Mouse (Mus musculus): Measurements from ENCODE around the gene Fgf10. TPM values are rescaled to one million over a fixed set of nuclear protein-coding genes. Genes with fewer than 3 reads are reported as not detected.

Fgf10 gene
- total and polyA plus RNA-seq, 3 experiments = not detected

DNA sequence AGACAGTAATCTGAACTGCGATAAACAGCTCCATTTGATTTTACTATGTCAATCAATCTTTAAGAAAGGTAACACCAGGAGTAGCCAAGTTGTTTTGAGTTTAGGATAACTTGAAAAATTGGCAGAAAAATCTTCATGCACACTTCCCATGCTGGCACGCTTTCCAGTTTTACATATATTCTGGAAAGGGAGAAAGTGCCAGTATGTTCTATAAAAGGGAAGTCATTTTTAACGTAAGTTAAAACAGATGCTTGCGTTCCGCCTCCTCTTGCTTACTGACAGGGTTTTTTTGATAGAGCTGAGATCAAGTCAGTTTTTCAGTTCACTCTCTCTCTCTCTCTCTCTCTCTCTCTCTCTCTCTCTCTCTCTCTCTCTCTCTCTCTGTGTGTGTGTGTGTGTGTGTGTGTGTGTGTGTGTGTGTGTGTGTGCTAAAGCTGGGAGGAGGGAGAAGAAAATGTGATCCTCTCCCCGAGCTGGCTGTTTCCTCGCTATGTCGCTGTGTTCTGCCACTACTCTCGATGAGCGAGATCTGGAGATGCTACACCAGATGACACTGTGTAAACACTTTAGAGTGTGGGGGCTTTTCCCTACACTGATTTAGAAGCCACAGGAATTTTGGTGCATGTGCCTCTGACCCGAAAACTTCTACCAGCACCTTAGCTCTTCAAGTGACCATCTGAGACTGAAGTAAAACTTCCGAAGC lies 62.4 kb downstream of the Fgf10 start:
- DNase-seq (ENCODE audit: low read depth, low spot score) = no peak
- Histone ChIP-seq H3K4me3 (ENCODE audit: control insufficient read depth in 1 of 2, insufficient read depth in 1 of 2, low read depth in 2 of 2, low read length in 2 of 2) (no peak overlapping the region), H3K9ac (ENCODE audit: control insufficient read depth, low read depth, low read length, poor library complexity, severe bottlenecking) (no peak overlapping the region), H3K36me3 (ENCODE audit: control insufficient read depth in 1 of 2, insufficient read depth in 2 of 2, low read length in 2 of 2) (no peaks in the 10 kb centered on the region), H3K27me3 (ENCODE audit: control insufficient read depth in 1 of 2, insufficient read depth in 2 of 2, low read length in 2 of 2) (no peaks in the 10 kb centered on the region), H3K27ac (ENCODE audit: control insufficient read depth, low read depth, low read length) (no peak overlapping the region), H3K4me1 (ENCODE audit: control insufficient read depth in 1 of 2, insufficient read depth in 2 of 2, low read length in 2 of 2) (no peaks in the 10 kb centered on the region), H3K79me2 (ENCODE audit: control insufficient read depth, insufficient read depth, low read length, poor library complexity) (no peaks in the 10 kb centered on the region), H3K9me3 (replicated peaks; ENCODE audit: insufficient read depth, low read length) (no peaks in the 10 kb centered on the region)
- TF ChIP-seq POLR2AphosphoS2 (IDR thresholded peaks at IDR 0.05; ENCODE audit: low read length) (no peak), JUND (IDR thresholded peaks at IDR 0.05; ENCODE audit: low read depth, low read length) (no peak), POLR2AphosphoS5 (IDR thresholded peaks at IDR 0.05; ENCODE audit: borderline replicate concordance, low read depth, low read length) (no peak), CHD1 (IDR thresholded peaks at IDR 0.05; ENCODE audit: low read depth, low read length) (no peak), HCFC1 (IDR thresholded peaks at IDR 0.05; ENCODE audit: low read depth, low read length) (no peak), NRF1 (IDR thresholded peaks at IDR 0.05; ENCODE audit: insufficient read depth, low read depth, low read length, poor library complexity, severe bottlenecking) (no peak), USF1 (IDR thresholded peaks at IDR 0.05; ENCODE audit: low read depth, low read length) (no peak), SMC3 (IDR thresholded peaks at IDR 0.05; ENCODE audit: low read depth, low read length) (no peak), ZMIZ1 (IDR thresholded peaks at IDR 0.05; ENCODE audit: low read depth, low read length) (no peak), USF2 (IDR thresholded peaks at IDR 0.05; ENCODE audit: borderline replicate concordance in 1 of 2, insufficient read depth in 1 of 2, low read depth in 1 of 2, low read length in 2 of 2) (no peak), MAX (IDR thresholded peaks at IDR 0.05; ENCODE audit: low read length) (no peak), MEF2A (IDR thresholded peaks at IDR 0.05; ENCODE audit: extremely low read depth, insufficient replicate concordance, low read depth, low read length, poor library complexity, severe bottlenecking) (no peak), NELFE (IDR thresholded peaks at IDR 0.05; ENCODE audit: low read depth, low read length) (no peak), POLR2A (IDR thresholded peaks at IDR 0.05; ENCODE audit: control insufficient read depth in 1 of 2, insufficient read depth in 1 of 2, low read depth in 1 of 2, low read length in 2 of 2, poor library complexity in 1 of 2) (no peak), MYB (IDR thresholded peaks at IDR 0.05; ENCODE audit: low read depth, low read length) (no peak), GATA1 (IDR thresholded peaks at IDR 0.05; ENCODE audit: low read depth, low read length) (no peak)

- Histone ChIP-seq H3K79me2 (ENCODE audit: control insufficient read depth, insufficient read depth, low read length, poor library complexity) (no peaks in the 10 kb centered on the region), H3K27ac (ENCODE audit: control insufficient read depth, low read depth, low read length) (no peak overlapping the region), H3K9ac (ENCODE audit: control insufficient read depth, low read depth, low read length, poor library complexity, severe bottlenecking) (no peak overlapping the region), H3K27me3 (ENCODE audit: control insufficient read depth in 1 of 2, insufficient read depth in 2 of 2, low read length in 2 of 2) (no peaks in the 10 kb centered on the region), H3K9me3 (replicated peaks; ENCODE audit: insufficient read depth, low read length) (no peaks in the 10 kb centered on the region), H3K36me3 (ENCODE audit: control insufficient read depth in 1 of 2, insufficient read depth in 2 of 2, low read length in 2 of 2) (no peaks in the 10 kb centered on the region), H3K4me1 (ENCODE audit: control insufficient read depth in 1 of 2, insufficient read depth in 2 of 2, low read length in 2 of 2) (no peaks in the 10 kb centered on the region), H3K4me3 (ENCODE audit: control insufficient read depth in 1 of 2, insufficient read depth in 1 of 2, low read depth in 2 of 2, low read length in 2 of 2) (no peak overlapping the region)
- TF ChIP-seq CTCF (IDR thresholded peaks at IDR 0.05 in 2 of 3, conservative IDR thresholded peaks at IDR 0.05 in 1 of 3; ENCODE audit: control insufficient read depth in 1 of 3, insufficient read depth in 1 of 3, low read depth in 2 of 3, low read length in 3 of 3, poor library complexity in 1 of 3, severe bottlenecking in 1 of 3) = no peak
- TF ChIP-seq KAT2A (conservative IDR thresholded peaks at IDR 0.05; ENCODE audit: low read depth, low read length) = no peak
- no peak for TF ChIP-seq TBP (IDR thresholded peaks at IDR 0.05; ENCODE audit: low read depth, low read length)
- TF ChIP-seq RCOR1 (IDR thresholded peaks at IDR 0.05; ENCODE audit: low read depth, low read length) = no peak
- TF ChIP-seq ZKSCAN1 (IDR thresholded peaks at IDR 0.05; ENCODE audit: low read depth, low read length) = no peak
- TF ChIP-seq MXI1 (IDR thresholded peaks at IDR 0.05; ENCODE audit: low read depth, low read length) = no peak
- no peak for TF ChIP-seq MAZ (IDR thresholded peaks at IDR 0.05; ENCODE audit: low read depth, low read length)
- no peak for TF ChIP-seq ZMIZ1 (IDR thresholded peaks at IDR 0.05; ENCODE audit: low read depth, low read length)
- no peak for TF ChIP-seq SIN3A (IDR thresholded peaks at IDR 0.05; ENCODE audit: low read length)
- TF ChIP-seq USF1 (IDR thresholded peaks at IDR 0.05; ENCODE audit: low read depth, low read length) = no peak
- TF ChIP-seq NELFE (IDR thresholded peaks at IDR 0.05; ENCODE audit: low read depth, low read length) = no peak
- TF ChIP-seq MYC (IDR thresholded peaks at IDR 0.05; ENCODE audit: low read depth, low read length) = no peak
- no peak for TF ChIP-seq JUND (IDR thresholded peaks at IDR 0.05; ENCODE audit: low read depth, low read length)
- no peak for TF ChIP-seq USF2 (IDR thresholded peaks at IDR 0.05; ENCODE audit: borderline replicate concordance in 1 of 2, insufficient read depth in 1 of 2, low read depth in 1 of 2, low read length in 2 of 2)
- no peak for TF ChIP-seq CHD2 (IDR thresholded peaks at IDR 0.05; ENCODE audit: low read length)
- no peak for DNase-seq (ENCODE audit: low read depth, low spot score)
Observed at GRCm38 (mm10) chr13:118739854-118740411, 70.3 kb downstream of the Fgf10 start.
